Mouse (Mus musculus) thymus, postnatal 4 days (tissue): ENCODE measurements around the gene Hoxa1.
A peak's percentile ranks its signal among the peaks of the same experiment; 100 is the strongest.

ENCODE experiments used
- DNase-seq: peaks from one replicate; pipeline ENCODE4 v3.0.0; 2021

The Hoxa1 gene

GRCm38 (mm10) chr6:52158276-52159051 is at the start of gene Hoxa1:
Hoxa1 (minus strand) TSS chr6:52158317.
- DNase-seq, result peak; percentile 70

- no peak for DNase-seq
These were observed 49.5 kb upstream of the Hoxa1 start for GRCm38 (mm10) chr6:52207684-52207976.

- DNase-seq, result no peak
These were observed 49.0 kb upstream of the Hoxa1 start for GRCm38 (mm10) chr6:52206882-52207683.

GRCm38 (mm10) chr6:52205638-52206621 is 47.8 kb upstream of the Hoxa1 start:
- no peak for DNase-seq

- no peak for DNase-seq
These were observed 47.1 kb upstream of the Hoxa1 start for GRCm38 (mm10) chr6:52205221-52205620.

GRCm38 (mm10) chr6:52204050-52204752 is 46.1 kb upstream of the Hoxa1 start, which contains the start of gene Hoxa5:
Hoxa5 (minus strand) TSS chr6:52204587.
- DNase-seq, result no peak

- DNase-seq, result no peak
These were observed 45.4 kb upstream of the Hoxa1 start for GRCm38 (mm10) chr6:52203371-52204049.

- no peak for DNase-seq
These were observed 44.9 kb upstream of the Hoxa1 start for GRCm38 (mm10) chr6:52203121-52203370.

GRCm38 (mm10) chr6:52202362-52203120 is 44.4 kb upstream of the Hoxa1 start:
- no peak for DNase-seq

- no peak for DNase-seq
These were observed 43.2 kb upstream of the Hoxa1 start for GRCm38 (mm10) chr6:52201269-52201668.

GRCm38 (mm10) chr6:52200751-52201250 is 42.7 kb upstream of the Hoxa1 start:
- no peak for DNase-seq

GRCm38 (mm10) chr6:52200073-52200750 is 42.1 kb upstream of the Hoxa1 start:
- DNase-seq, result no peak

- DNase-seq, result no peak
These were observed 39.2 kb upstream of the Hoxa1 start for GRCm38 (mm10) chr6:52197271-52197670.

- DNase-seq, result no peak
These were observed 38.7 kb upstream of the Hoxa1 start for GRCm38 (mm10) chr6:52196811-52197210.

GRCm38 (mm10) chr6:52194690-52195089 is 36.6 kb upstream of the Hoxa1 start:
- no peak for DNase-seq

- DNase-seq, result peak; percentile 89
These were observed 33.9 kb upstream of the Hoxa1 start for GRCm38 (mm10) chr6:52191860-52192550.

- peak; percentile 44 for DNase-seq
These were observed 33.0 kb upstream of the Hoxa1 start, which contains the start of gene Hoxa4 for GRCm38 (mm10) chr6:52190906-52191810. Hoxa4 (minus strand) TSS chr6:52191753.

GRCm38 (mm10) chr6:52190410-52190809 is 32.3 kb upstream of the Hoxa1 start:
- DNase-seq, result no peak

- no peak for DNase-seq
These were observed 31.8 kb upstream of the Hoxa1 start for GRCm38 (mm10) chr6:52189909-52190308.
